Mouse (Mus musculus) cerebellum, adult 2 months (tissue): ENCODE data around the gene Nfe2l1. TPM values are rescaled to one million over a fixed set of nuclear protein-coding genes. Genes with fewer than 3 reads are reported as not detected.

Experiments
- DNase-seq, 2 experiments: peaks; one replicate each; pipeline ENCODE4 v3.0.0; 2021
- H3K27ac ChIP-seq: fragments of 200-500 bp; 2 replicates; pipeline ENCODE4 v1.5.1; 2012; ENCODE audit warnings: low read length, control low read depth, inconsistent platforms; ENCODE audit not compliant: insufficient read depth
- H3K27me3 ChIP-seq: fragments of 200-500 bp; 2 replicates; pipeline ENCODE4 v1.6.1; 2012; ENCODE audit warnings: inconsistent platforms, mild to moderate bottlenecking, low read length, moderate library complexity; ENCODE audit not compliant: control insufficient read depth, insufficient read depth
- H3K4me1 ChIP-seq: fragments of 200-500 bp; 2 replicates; pipeline ENCODE4 v1.6.1; 2011; ENCODE audit warnings: low read length; ENCODE audit not compliant: control insufficient read depth, insufficient read depth
- H3K4me3 ChIP-seq: fragments of 200-500 bp; replicated peaks from 2 replicates; pipeline ENCODE3; 2011; ENCODE audit warnings: mild to moderate bottlenecking, low read depth, low read length, control low read depth; ENCODE audit not compliant: insufficient read depth
- CTCF ChIP-seq: fragments of 200-500 bp; IDR thresholded peaks from 2 replicates; pipeline ENCODE4 v1.5.1; 2011; ENCODE audit warnings: low read depth, mild to moderate bottlenecking, control low read depth, low read length, moderate library complexity, borderline replicate concordance; ENCODE audit not compliant: insufficient read depth
- POLR2A ChIP-seq: fragments of 200-500 bp; IDR thresholded peaks from 2 replicates; pipeline ENCODE4 v1.6.1; 2011; ENCODE audit warnings: low read length, control low read depth, borderline replicate concordance; ENCODE audit not compliant: insufficient read depth
- WGBS: fragments of 180-500 bp; shearing (Covaris S2); methylation state at CpG from one replicate; pipeline ENCODE4 v1.1.7; 2018; 5-methylcytosine and 5-hydroxymethylcytosine counted together
- polyA plus RNA-seq: library from polyadenylated mRNA; depleted of rRNA; stranded (reverse); fragments of >200 nt; gene quantifications from 2 replicates; pipeline ENCODE4 v1.2.3, GENCODE M21; 2012

The Nfe2l1 gene
- polyA plus RNA-seq, 1 experiment, result 215 TPM

GRCm38 (mm10) chr11:96872441-96873379, 42.9 kb upstream of the Nfe2l1 start:
- TF ChIP-seq POLR2A (no peak), CTCF (no peak)
- H3K27me3 ChIP-seq, result no peaks in the 10 kb centered on the region
- 44% methylated on average over 24 of the region's 24 CpGs for WGBS
- H3K27ac ChIP-seq, result no peak overlapping the region
- DNase-seq, result no peak
- no peaks in the 10 kb centered on the region; the same call in 1 of the 2 replicates for H3K4me1 ChIP-seq
- no peak overlapping the region for H3K4me3 ChIP-seq

GRCm38 (mm10) chr11:96867149-96867548, 37.4 kb upstream of the Nfe2l1 start:
- 9% methylated on average over 5 of the region's 5 CpGs for WGBS
- TF ChIP-seq CTCF (peak; percentile 88), POLR2A (no peak)
- peaks cover 6% of the 10 kb centered on the region for H3K4me1 ChIP-seq

GRCm38 (mm10) chr11:96863206-96863995, 33.6 kb upstream of the Nfe2l1 start:
- H3K27me3 ChIP-seq, result no peaks in the 10 kb centered on the region
- peak; percentile 55 to 60 for DNase-seq
- H3K4me3 ChIP-seq, result no peak overlapping the region
- H3K4me1 ChIP-seq, result peaks cover 14% of the 10 kb centered on the region
- WGBS, result 23% methylated on average over 26 of the region's 26 CpGs
- no peak for TF ChIP-seq CTCF
- TF ChIP-seq POLR2A, result no peak
- H3K27ac ChIP-seq, result no peak overlapping the region

More at GRCm38 (mm10) chr11:96867149-96867548, 37.4 kb upstream of the Nfe2l1 start:
- no peak overlapping the region for H3K27ac ChIP-seq
- DNase-seq, result peak; percentile 64 to 74
- H3K27me3 ChIP-seq, result no peaks in the 10 kb centered on the region
- H3K4me3 ChIP-seq, result no peak overlapping the region

- peaks cover 14% of the 10 kb centered on the region for H3K4me1 ChIP-seq
- no peak overlapping the region for H3K4me3 ChIP-seq
- 53% methylated on average over 12 of the region's 12 CpGs for WGBS
- H3K27ac ChIP-seq, result no peak overlapping the region
- no peak for DNase-seq
- H3K27me3 ChIP-seq, result no peaks in the 10 kb centered on the region
- TF ChIP-seq POLR2A, result no peak
- TF ChIP-seq CTCF, result no peak
Measured at GRCm38 (mm10) chr11:96862534-96862933, 32.8 kb upstream of the Nfe2l1 start.

- DNase-seq, result peak; percentile 93 to 98
- peak; percentile 96 for TF ChIP-seq CTCF
- 0 out of 2 replicates have a peak, but pooled peaks have one; percentile 26 for TF ChIP-seq POLR2A
- under 1% methylated on average over 31 of the region's 31 CpGs for WGBS
- Histone ChIP-seq H3K27ac (0 out of 2 replicates have a peak overlapping the region, but pooled peaks have one; percentile 5), H3K4me1 (peaks cover 14% of the 10 kb centered on the region), H3K4me3 (peak overlapping the region; percentile 78), H3K27me3 (no peaks in the 10 kb centered on the region)
Measured at GRCm38 (mm10) chr11:96861878-96862289, 32.1 kb upstream of the Nfe2l1 start.

- H3K27me3 ChIP-seq, result no peaks in the 10 kb centered on the region
- TF ChIP-seq POLR2A (no peak), CTCF (no peak)
- H3K4me1 ChIP-seq, result peaks cover 14% of the 10 kb centered on the region
- no peak for DNase-seq
- peak overlapping the region; percentile 5; the same call in 1 of the 2 replicates for H3K27ac ChIP-seq
- H3K4me3 ChIP-seq, result peak overlapping the region; percentile 78
- under 1% methylated on average over 20 of the region's 20 CpGs for WGBS
Measured at GRCm38 (mm10) chr11:96861446-96861845, 31.7 kb upstream of the Nfe2l1 start.

- 8% methylated on average over 8 of the region's 8 CpGs for WGBS
- no peaks in the 10 kb centered on the region for H3K27me3 ChIP-seq
- TF ChIP-seq POLR2A (no peak), CTCF (peak; percentile 89)
- H3K4me3 ChIP-seq, result peak overlapping the region; percentile 6
- H3K4me1 ChIP-seq, result peaks cover 14% of the 10 kb centered on the region
- H3K27ac ChIP-seq, result no peak overlapping the region
- peak; percentile 80 to 86 for DNase-seq
Measured at GRCm38 (mm10) chr11:96860564-96860963, 30.8 kb upstream of the Nfe2l1 start.
